Mouse (Mus musculus) heart, embryonic 11.5 days (tissue): Measurements from ENCODE around the gene Gm21149. TPM values are rescaled to one million over a fixed set of nuclear protein-coding genes. Genes with fewer than 3 reads are reported as not detected.
A peak's percentile ranks its signal among the peaks of the same experiment; 100 is the strongest.
"Not testable (repeated sequence)": the region's sequence is repeated elsewhere in the genome, so short reads cannot be mapped to it uniquely, and the experiment has no call there.

Experiments
- ATAC-seq: fragments of 200-750 bp; cut with Nextera tagmentation; replicated peaks from 2 replicates; pipeline ENCODE4 v1.8.0; 2017; ENCODE audit warnings: moderate library complexity; ENCODE audit not compliant: insufficient number of reproducible peaks, low FRiP score, low TSS enrichment
- H3K27ac ChIP-seq: fragments of 300-500 bp; sonication (generic); 2 replicates; pipeline ENCODE4 v1.5.1; 2014; ENCODE audit warnings: mild to moderate bottlenecking, low read depth, low read length
- H3K27me3 ChIP-seq: fragments of 300-500 bp; sonication (generic); 2 replicates; pipeline ENCODE4 v1.6.1; 2014; ENCODE audit warnings: mild to moderate bottlenecking, low read length, mixed read lengths; ENCODE audit not compliant: control insufficient read depth, insufficient read depth
- H3K36me3 ChIP-seq: fragments of 300-500 bp; sonication (generic); 2 replicates; pipeline ENCODE4 v1.6.1; 2014; ENCODE audit warnings: mild to moderate bottlenecking, low read length, moderate library complexity, mixed read lengths; ENCODE audit not compliant: control insufficient read depth, insufficient read depth
- H3K4me1 ChIP-seq: fragments of 300-500 bp; sonication (generic); 2 replicates; pipeline ENCODE4 v1.6.1; 2014; ENCODE audit warnings: low read length; ENCODE audit not compliant: control insufficient read depth, insufficient read depth
- H3K4me2 ChIP-seq: fragments of 300-500 bp; sonication (generic); 2 replicates; pipeline ENCODE4 v1.6.1; 2014; ENCODE audit warnings: mild to moderate bottlenecking, moderate library complexity
- H3K4me3 ChIP-seq: fragments of 300-500 bp; sonication (generic); 2 replicates; pipeline ENCODE4 v1.5.1; 2014; ENCODE audit warnings: low read depth, low read length
- H3K9ac ChIP-seq: fragments of 300-500 bp; sonication (generic); 2 replicates; pipeline ENCODE4 v1.6.1; 2014; ENCODE audit warnings: mild to moderate bottlenecking, low read depth, low read length, moderate library complexity
- H3K9me3 ChIP-seq: fragments of 300-500 bp; sonication (generic); replicated peaks from 2 replicates; pipeline ENCODE4 v1.6.1; 2016; ENCODE audit warnings: low read length; ENCODE audit not compliant: control insufficient read depth
- WGBS: fragments of 180-500 bp; shearing (Covaris S2); extraction: QIAGEN DNeasy Blood & Tissue Kit; methylation state at CpG from one replicate; pipeline ENCODE4 v1.1.7; 2014; ENCODE audit not compliant: insufficient replicate concordance; 5-methylcytosine and 5-hydroxymethylcytosine counted together
- polyA plus RNA-seq: library from polyadenylated mRNA; unstranded; fragments of >200 nt; fragmentation: Nextera tagmentation; extraction: Ambion mirVana; gene quantifications from 2 replicates; pipeline ENCODE4 v1.2.1, GENCODE M21; 2014

Gm21149 gene
- polyA plus RNA-seq, 1 experiment from 2014 or later, result not detected

DNA sequence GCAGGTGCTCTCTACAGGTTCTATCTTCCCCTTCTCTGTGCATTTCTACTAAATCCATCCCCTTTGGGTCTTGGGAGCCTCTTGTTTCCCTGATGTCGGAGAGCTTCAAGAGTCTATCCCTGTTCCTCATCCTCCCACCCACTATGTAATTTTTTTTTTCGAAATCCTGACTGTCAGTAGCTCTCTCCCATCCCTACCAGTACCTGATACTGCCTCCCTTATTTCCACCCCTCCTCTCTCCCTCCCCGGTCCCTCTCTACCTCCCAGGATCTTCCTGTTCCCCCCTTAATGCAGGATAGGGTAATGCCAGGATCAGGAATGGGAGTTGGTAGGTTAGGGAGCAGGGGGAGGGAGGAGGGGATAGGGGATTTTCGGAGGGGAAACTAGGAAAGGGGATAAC, 7.3 kb upstream of the Gm21149 start:
- 51% methylated on average over 4 of the region's 4 CpGs for WGBS
- H3K27me3 ChIP-seq, H3K9ac ChIP-seq, H3K4me1 ChIP-seq, H3K4me2 ChIP-seq, H3K36me3 ChIP-seq, H3K27ac ChIP-seq, H3K4me3 ChIP-seq: not testable (repeated sequence)
- H3K9me3 ChIP-seq, result peaks cover 19% of the 10 kb centered on the region
- peak; percentile 42; the same call in 1 of the 2 replicates for ATAC-seq

DNA sequence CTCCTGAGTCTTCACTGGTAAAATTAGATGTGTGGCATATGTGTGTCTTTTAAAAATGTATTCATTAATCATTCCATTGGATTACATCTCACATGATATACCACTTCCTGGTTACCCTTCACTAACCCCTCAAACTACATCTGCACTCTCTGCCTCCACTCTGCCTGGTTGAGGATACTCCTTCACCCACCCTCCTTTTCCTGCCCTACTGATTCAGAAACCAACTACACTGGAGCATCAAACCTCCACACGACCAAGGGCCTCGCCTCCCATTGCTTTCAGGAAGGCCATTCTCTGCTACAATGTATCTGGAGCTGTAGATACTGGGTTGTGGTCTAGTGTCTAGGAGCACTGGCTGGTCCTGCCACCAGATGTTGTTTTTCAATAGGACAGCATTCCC, 6.5 kb upstream of the Gm21149 start:
- not testable (repeated sequence) for H3K27ac ChIP-seq, H3K27me3 ChIP-seq, H3K4me2 ChIP-seq, ATAC-seq, H3K4me1 ChIP-seq, H3K36me3 ChIP-seq, H3K4me3 ChIP-seq, H3K9ac ChIP-seq
- H3K9me3 ChIP-seq, result peaks cover 19% of the 10 kb centered on the region
- WGBS, result 50% methylated on average over 2 of the region's 2 CpGs

GRCm38 (mm10) chr5:15470141-15470540, 6.2 kb downstream of the Gm21149 start:
- not testable (repeated sequence) for H3K9me3 ChIP-seq, H3K4me3 ChIP-seq, H3K27me3 ChIP-seq, H3K9ac ChIP-seq, H3K36me3 ChIP-seq, H3K4me1 ChIP-seq, H3K4me2 ChIP-seq, H3K27ac ChIP-seq
- peak; percentile 74; the same call in 1 of the 2 replicates for ATAC-seq
- 61% methylated on average over 1 of the region's 1 CpGs for WGBS

DNA sequence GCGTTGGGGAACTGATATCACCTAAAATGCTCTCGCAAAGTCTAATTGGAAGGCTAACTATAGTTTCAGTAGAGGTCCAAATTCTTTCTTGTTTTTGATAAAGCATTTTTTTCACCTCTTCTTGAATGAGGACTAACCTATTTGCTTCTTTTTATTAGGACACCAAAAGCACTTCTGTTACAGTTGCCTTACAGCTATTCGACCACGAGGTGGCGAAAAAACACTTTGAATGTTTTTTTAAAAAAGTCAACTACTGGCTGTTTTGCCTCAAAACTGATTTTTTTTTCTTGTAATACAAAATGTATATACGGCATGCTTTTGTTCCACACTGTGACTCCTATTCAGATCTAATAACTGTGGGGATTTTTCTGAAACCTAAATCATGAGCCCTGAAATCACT, 8.6 kb downstream of the Gm21149 start:
- not testable (repeated sequence) for H3K27me3 ChIP-seq, H3K27ac ChIP-seq, H3K4me2 ChIP-seq, H3K9me3 ChIP-seq, H3K36me3 ChIP-seq, H3K4me3 ChIP-seq, ATAC-seq, H3K9ac ChIP-seq, H3K4me1 ChIP-seq
- WGBS, result 48% methylated on average over 6 of the region's 6 CpGs

DNA sequence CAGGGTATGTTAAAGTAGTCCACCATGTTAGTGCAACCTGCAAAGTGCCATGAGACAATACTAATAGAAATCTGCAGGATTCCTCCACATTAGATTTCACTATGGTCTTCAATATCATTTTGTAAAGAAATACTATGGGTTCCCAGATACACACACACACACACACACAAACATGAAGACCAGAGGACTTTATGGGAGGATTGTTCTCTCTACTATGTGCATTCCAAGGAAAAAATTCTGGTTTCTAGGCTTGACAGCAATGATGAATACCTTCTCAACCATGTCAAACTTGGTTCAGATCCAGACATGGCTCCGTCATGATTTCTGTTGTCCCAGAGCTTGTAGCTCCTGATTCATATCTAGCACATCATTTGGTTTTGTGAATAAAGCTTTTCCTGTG, 10.1 kb downstream of the Gm21149 start:
- H3K4me1 ChIP-seq, H3K27me3 ChIP-seq, H3K9me3 ChIP-seq, H3K4me2 ChIP-seq, H3K27ac ChIP-seq, H3K36me3 ChIP-seq, H3K9ac ChIP-seq, H3K4me3 ChIP-seq: not testable (repeated sequence)
- ATAC-seq, result peak; percentile 65; the same call in 1 of the 2 replicates
- WGBS, result 48% methylated on average over 1 of the region's 1 CpGs

DNA sequence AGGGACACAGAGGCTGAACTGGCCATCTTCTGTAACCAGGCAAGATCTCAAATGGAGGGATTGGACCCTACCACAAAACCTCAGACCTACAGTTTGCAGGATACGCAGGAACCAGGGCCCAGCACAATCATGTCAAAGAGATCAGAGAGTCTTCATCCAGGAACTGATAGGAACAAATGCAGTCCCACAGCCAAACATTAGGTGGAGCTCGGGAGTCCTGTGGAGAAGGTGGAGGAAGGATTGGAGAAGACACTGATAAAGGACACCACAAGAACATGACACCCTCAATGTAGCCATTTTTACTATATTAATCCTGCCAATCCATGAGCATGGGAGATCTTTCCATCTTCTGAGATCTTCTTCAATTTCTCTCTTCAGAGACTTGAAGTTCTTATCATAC, 12.8 kb downstream of the Gm21149 start:
- not testable (repeated sequence) for H3K4me2 ChIP-seq, H3K27me3 ChIP-seq, H3K27ac ChIP-seq, ATAC-seq, H3K4me1 ChIP-seq, H3K36me3 ChIP-seq, H3K9ac ChIP-seq, H3K4me3 ChIP-seq
- peaks cover 11% of the 10 kb centered on the region; the same call in 1 of the 2 replicates for H3K9me3 ChIP-seq
- 19% methylated on average over 1 of the region's 2 CpGs for WGBS

GRCm38 (mm10) chr5:15461613-15462012, 14.7 kb downstream of the Gm21149 start:
- WGBS, result 51% methylated on average over 8 of the region's 8 CpGs
- peaks cover 11% of the 10 kb centered on the region; the same call in 1 of the 2 replicates for H3K9me3 ChIP-seq
- not testable (repeated sequence) for H3K4me2 ChIP-seq, H3K4me3 ChIP-seq, H3K9ac ChIP-seq, H3K4me1 ChIP-seq, ATAC-seq, H3K36me3 ChIP-seq, H3K27me3 ChIP-seq, H3K27ac ChIP-seq

- not testable (repeated sequence) for H3K27ac ChIP-seq, H3K9ac ChIP-seq, H3K4me2 ChIP-seq, H3K27me3 ChIP-seq, H3K4me1 ChIP-seq, H3K36me3 ChIP-seq, H3K9me3 ChIP-seq, H3K4me3 ChIP-seq
- peak; percentile 61; the same call in 1 of the 2 replicates for ATAC-seq
- WGBS, result 73% methylated on average over 3 of the region's 5 CpGs
Observed at GRCm38 (mm10) chr5:15457865-15458571, 18.3 kb downstream of the Gm21149 start.
